Mouse (Mus musculus) G1E (cell line): Measurements from ENCODE around the gene Rps12-ps3.

Experiments used
- CTCF ChIP-seq: IDR thresholded peaks from 2 replicates; pipeline ENCODE4 v1.5.1; 2012; ENCODE audit warnings: low read depth, low read length, inconsistent platforms, mixed read lengths
- GATA1 ChIP-seq: IDR thresholded peaks from 2 replicates; pipeline ENCODE4 v1.6.1; 2012; ENCODE audit warnings: borderline replicate concordance, low read length, inconsistent platforms, mixed read lengths
- GATA2 ChIP-seq: IDR thresholded peaks from 2 replicates; pipeline ENCODE4 v1.6.1; 2012; ENCODE audit warnings: low read depth, low read length, inconsistent platforms, borderline replicate concordance
- POLR2AphosphoS5 ChIP-seq: IDR thresholded peaks from 2 replicates; pipeline ENCODE4 v1.6.1; 2012; ENCODE audit warnings: low read depth, low read length, inconsistent platforms; ENCODE audit not compliant: insufficient replicate concordance
- TAL1 ChIP-seq: conservative IDR thresholded peaks from 2 replicates; pipeline ENCODE4 v1.6.1; 2012; ENCODE audit warnings: low read depth, low read length, inconsistent platforms, mixed read lengths

GRCm38 (mm10) chr19:59315308-59315707, 6.8 kb upstream of the Rps12-ps3 start:
- TF ChIP-seq CTCF (no peak), GATA2 (no peak), GATA1 (no peak), TAL1 (no peak), POLR2AphosphoS5 (no peak)
